Mouse (Mus musculus) lung, embryonic 16.5 days (tissue): Measurements from ENCODE around the gene Gas6. TPM values are rescaled to one million over a fixed set of nuclear protein-coding genes. Genes with fewer than 3 reads are reported as not detected.

ENCODE experiments used
- ATAC-seq: fragments of 200-750 bp; cut with Nextera tagmentation; 2 replicates; pipeline ENCODE4 v1.8.0; 2017; ENCODE audit warnings: low read depth, mild to moderate bottlenecking, moderate library complexity
- H3K27ac ChIP-seq: fragments of 300-500 bp; sonication (generic); 2 replicates; pipeline ENCODE4 v1.5.1; 2014; ENCODE audit warnings: mild to moderate bottlenecking, control low read depth, low read length
- H3K27me3 ChIP-seq: fragments of 300-500 bp; sonication (generic); 2 replicates; pipeline ENCODE4 v1.6.1; 2014; ENCODE audit warnings: low read depth, low read length, mixed read lengths; ENCODE audit not compliant: control insufficient read depth, insufficient read depth
- H3K36me3 ChIP-seq: fragments of 300-500 bp; sonication (generic); 2 replicates; pipeline ENCODE4 v1.6.1; 2014; ENCODE audit warnings: low read length; ENCODE audit not compliant: control insufficient read depth, insufficient read depth
- H3K4me1 ChIP-seq: fragments of 300-500 bp; sonication (generic); replicated peaks from 2 replicates; pipeline ENCODE4 v1.6.1; 2014; ENCODE audit warnings: low read length, mixed read lengths; ENCODE audit not compliant: control insufficient read depth, insufficient read depth
- H3K4me2 ChIP-seq: fragments of 300-500 bp; sonication (generic); 2 replicates; pipeline ENCODE4 v1.6.1; 2014; ENCODE audit warnings: low read depth, low read length, control low read depth
- H3K4me3 ChIP-seq: fragments of 300-500 bp; sonication (generic); 2 replicates; pipeline ENCODE4 v1.5.1; 2014; ENCODE audit warnings: mild to moderate bottlenecking, low read length, control low read depth
- H3K9ac ChIP-seq: fragments of 300-500 bp; sonication (generic); 2 replicates; pipeline ENCODE4 v1.6.1; 2014; ENCODE audit warnings: low read length, control low read depth
- H3K9me3 ChIP-seq: fragments of 300-500 bp; sonication (generic); 2 replicates; pipeline ENCODE4 v1.6.1; 2016; ENCODE audit warnings: low read length; ENCODE audit not compliant: control insufficient read depth
- WGBS: fragments of 180-500 bp; shearing (Covaris S2); extraction: QIAGEN DNeasy Blood & Tissue Kit; methylation state at CpG from one replicate; pipeline ENCODE4 v1.1.7; 2014; 5-methylcytosine and 5-hydroxymethylcytosine counted together
- polyA plus RNA-seq: library from polyadenylated mRNA; unstranded; fragments of >200 nt; fragmentation: Nextera tagmentation; extraction: Ambion mirVana; gene quantifications from 2 replicates; pipeline ENCODE4 v1.2.1, GENCODE M21; 2015

Gene Gas6
- polyA plus RNA-seq, 1 experiment from 2014 or later = 78.0 TPM

DNA sequence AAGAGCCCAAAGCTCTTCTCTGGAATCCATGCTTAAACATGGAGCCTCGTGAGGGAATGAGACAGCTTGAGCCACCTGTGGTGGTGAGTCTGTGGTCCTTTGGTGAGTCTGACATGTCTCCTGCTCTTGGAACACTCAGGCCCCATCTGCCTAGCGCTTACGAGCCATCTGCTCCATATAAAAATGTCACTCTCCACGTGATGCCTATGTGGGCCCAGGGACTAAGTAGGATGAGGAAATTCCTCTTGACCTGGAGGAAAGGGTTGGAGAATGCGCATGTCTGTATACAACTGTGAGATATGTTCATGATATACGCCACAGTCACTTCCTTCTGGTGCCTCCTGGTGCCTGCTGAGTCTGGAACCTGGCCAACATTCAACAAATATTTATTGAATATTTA lies 18.4 kb upstream of the Gas6 start:
- 38% methylated on average over 6 of the region's 6 CpGs for WGBS
- H3K4me3 ChIP-seq = no peak overlapping the region
- H3K9ac ChIP-seq = no peak overlapping the region
- no peaks in the 10 kb centered on the region for H3K36me3 ChIP-seq
- no peaks in the 10 kb centered on the region for H3K27me3 ChIP-seq
- no peak overlapping the region for H3K27ac ChIP-seq
- H3K9me3 ChIP-seq = no peaks in the 10 kb centered on the region
- H3K4me2 ChIP-seq = no peak overlapping the region
- peaks cover 29% of the 10 kb centered on the region for H3K4me1 ChIP-seq
- ATAC-seq = peak; percentile 39; the same call in 1 of the 2 replicates

DNA sequence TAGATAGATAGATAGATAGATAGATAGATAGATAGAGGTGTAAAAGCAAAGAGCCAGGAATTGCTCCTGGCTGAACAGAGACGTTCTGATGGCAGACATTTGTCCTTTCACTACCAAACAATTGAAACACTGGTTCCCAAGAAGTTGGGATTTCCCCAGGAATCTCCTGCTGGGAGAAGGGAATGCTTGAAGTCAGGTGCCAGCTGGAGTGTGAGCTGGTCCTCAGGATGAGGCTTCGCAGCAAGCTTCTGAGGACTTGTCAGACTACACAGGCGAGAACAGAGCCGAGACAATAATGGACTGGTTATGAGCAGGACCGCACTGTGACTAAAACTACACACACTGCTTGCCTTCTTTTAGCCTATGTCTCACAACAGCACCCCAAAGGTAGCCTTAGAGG lies 17.7 kb upstream of the Gas6 start:
- Histone ChIP-seq H3K9me3 (no peaks in the 10 kb centered on the region), H3K4me1 (peaks cover 32% of the 10 kb centered on the region), H3K27me3 (no peaks in the 10 kb centered on the region), H3K4me2 (no peak overlapping the region), H3K27ac (no peak overlapping the region), H3K4me3 (no peak overlapping the region), H3K9ac (no peak overlapping the region), H3K36me3 (no peaks in the 10 kb centered on the region)
- no peak for ATAC-seq
- WGBS = 73% methylated on average over 5 of the region's 5 CpGs

DNA sequence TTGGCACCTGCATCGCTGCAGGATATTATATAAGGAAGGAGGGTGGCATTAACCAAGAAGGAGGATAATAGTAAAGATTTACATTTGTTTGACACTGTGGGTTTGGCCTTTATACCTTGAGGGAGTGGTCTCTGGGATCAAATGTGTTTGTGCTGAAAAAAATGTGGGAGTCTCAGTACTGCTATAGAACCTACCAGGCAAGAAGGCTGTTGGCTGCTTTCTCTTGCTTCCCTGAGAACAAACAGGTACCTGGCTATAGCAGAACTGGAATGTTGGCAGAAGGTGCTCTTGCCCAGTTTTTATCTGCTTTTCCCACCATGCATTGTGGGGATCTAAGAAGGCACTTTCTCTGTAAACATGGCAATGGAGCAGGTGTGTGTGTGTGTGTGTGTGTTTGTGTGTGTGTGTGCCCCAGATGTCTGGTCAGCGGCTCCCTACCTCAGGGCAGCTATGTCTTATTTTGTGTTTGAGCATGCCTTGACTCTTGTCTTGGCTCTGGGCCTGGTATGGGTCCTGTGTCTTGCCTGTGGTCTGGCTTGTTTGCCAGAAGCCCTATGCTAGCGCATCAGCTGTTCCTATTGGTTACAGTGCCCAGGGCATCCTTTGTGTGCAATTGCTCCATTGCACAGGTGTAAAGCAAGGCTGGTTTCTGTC lies 13.1 kb upstream of the Gas6 start:
- no peaks in the 10 kb centered on the region for H3K36me3 ChIP-seq
- no peaks in the 10 kb centered on the region for H3K9me3 ChIP-seq
- H3K27me3 ChIP-seq = no peaks in the 10 kb centered on the region
- no peak overlapping the region for H3K4me2 ChIP-seq
- ATAC-seq = peak; percentile 56
- no peak overlapping the region for H3K9ac ChIP-seq
- 57% methylated on average over 3 of the region's 3 CpGs for WGBS
- peak overlapping the region; percentile 36; the same call in 1 of the 2 replicates for H3K27ac ChIP-seq
- H3K4me3 ChIP-seq = no peak overlapping the region
- peaks cover 25% of the 10 kb centered on the region for H3K4me1 ChIP-seq

DNA sequence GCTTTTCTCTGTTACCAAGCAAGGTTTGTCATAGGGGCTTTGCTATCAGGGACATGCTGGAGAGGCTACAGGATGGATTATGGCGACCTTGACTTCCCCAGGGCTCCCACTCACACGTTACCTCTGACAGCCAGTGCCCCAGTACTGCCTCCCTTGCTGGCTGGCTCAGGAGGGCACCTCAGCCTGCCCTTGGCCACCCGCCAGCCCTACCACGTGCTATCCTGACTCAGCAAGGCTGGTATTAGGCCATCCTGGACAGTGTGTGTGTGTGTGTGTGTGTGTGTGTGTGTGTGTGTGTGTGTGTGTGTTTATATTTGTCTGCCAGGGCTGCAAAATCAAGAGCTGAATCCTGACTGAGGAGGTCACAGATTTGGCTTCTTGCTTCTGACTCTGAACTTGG lies 12.6 kb upstream of the Gas6 start:
- Histone ChIP-seq H3K27me3 (no peaks in the 10 kb centered on the region), H3K36me3 (no peaks in the 10 kb centered on the region), H3K27ac (peak overlapping the region; percentile 8; the same call in 1 of the 2 replicates), H3K4me2 (no peak overlapping the region), H3K9me3 (no peaks in the 10 kb centered on the region), H3K4me3 (no peak overlapping the region), H3K9ac (no peak overlapping the region), H3K4me1 (peaks cover 23% of the 10 kb centered on the region)
- WGBS = 28% methylated on average over 4 of the region's 4 CpGs
- ATAC-seq = peak; percentile 82

DNA sequence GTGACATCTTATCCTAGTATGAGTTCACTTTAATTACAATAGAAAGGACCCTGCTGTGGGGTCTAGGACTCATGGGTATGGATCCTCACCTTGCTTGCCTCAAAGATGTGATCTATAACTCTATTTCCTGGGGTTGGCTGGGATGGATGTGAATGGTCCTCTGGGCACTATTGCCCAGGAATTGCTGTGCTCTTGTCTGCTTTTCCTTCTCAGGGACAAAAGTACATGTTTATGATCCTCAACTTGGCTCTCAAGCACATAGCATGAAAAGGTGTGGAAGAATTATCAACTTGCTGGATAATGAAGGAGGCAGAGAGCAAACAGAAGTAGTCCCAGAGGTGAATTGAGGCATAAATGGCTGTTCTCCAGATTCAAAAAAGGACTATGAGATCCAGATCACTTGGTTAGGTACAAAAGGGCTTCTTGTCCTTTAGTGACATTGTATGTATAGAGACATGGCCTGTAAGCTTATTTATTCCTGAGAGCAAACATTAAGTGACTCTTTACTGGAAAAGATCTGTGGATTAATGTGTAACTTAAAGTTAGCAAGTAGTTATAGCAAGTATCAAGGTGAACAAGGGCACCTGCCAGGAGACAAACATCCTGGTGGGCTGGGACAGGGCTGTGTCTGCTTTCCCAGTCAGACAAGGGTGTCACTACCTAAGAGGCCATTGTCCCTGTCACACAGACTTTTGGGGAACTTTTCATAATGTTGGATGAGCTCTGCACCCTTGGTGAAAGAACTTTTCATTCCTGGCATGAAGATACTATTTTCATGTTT lies 10.8 kb upstream of the Gas6 start:
- no peaks in the 10 kb centered on the region for H3K36me3 ChIP-seq
- no peaks in the 10 kb centered on the region for H3K9me3 ChIP-seq
- H3K4me3 ChIP-seq = no peak overlapping the region
- H3K9ac ChIP-seq = no peak overlapping the region
- H3K4me2 ChIP-seq = no peak overlapping the region
- no peak for ATAC-seq
- peaks cover 23% of the 10 kb centered on the region for H3K4me1 ChIP-seq
- H3K27ac ChIP-seq = no peak overlapping the region
- H3K27me3 ChIP-seq = no peaks in the 10 kb centered on the region

DNA sequence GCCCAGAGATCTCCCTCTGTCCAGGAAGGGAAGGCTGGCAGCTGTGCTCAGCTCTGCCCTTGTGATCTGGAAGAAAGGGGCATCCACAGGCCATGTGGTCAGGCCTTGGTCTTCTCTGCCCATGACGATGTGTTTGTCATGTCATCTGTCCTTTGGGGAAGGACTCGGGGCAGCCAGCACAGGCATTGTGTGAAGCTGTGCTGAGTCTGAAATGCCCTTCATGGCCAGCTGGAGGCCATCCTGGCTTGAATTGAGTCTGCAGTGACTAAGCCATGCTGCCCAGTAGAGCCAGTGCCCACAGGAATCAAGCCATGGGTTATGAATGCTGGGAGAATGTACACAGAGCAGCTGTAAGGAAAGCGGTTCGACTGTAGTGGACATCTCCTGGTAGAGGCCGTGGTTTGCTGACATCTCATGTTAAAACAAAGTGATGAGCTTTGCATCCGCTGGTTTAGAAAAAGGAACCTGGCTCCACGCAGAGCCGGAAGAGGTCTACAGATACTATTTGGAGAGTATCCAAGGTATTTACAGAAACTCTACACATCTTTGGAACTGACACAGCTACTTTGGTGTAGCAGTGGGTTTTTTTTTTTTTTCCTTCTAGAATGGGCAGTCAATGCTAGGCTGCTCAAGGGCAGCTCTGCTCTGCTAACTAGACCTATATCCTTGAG lies 9.8 kb upstream of the Gas6 start:
- WGBS = 55% methylated on average over 8 of the region's 8 CpGs
- no peaks in the 10 kb centered on the region for H3K27me3 ChIP-seq
- peak; percentile 16; the same call in 1 of the 2 replicates for ATAC-seq

DNA sequence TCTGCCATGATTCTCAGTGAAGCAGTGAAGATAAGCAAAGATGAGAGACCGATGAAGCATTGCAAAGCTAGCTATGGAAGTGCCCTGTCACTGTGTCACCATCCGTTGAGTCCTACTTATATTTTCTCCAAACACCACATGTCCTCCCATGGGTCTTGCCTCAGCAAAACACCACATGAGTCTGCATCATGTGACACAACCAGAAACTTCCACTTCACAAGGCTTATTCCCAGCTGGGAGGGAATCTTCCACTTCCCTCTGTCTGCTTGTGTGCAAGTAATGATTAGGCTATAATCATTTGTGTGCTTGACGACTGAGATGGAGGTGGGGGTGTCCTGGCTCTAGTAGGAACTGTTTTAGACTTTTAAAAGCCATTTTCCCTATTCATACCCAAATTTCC lies 6.9 kb upstream of the Gas6 start:
- no peak for ATAC-seq
- Histone ChIP-seq H3K9ac (no peak overlapping the region), H3K9me3 (no peaks in the 10 kb centered on the region), H3K36me3 (no peaks in the 10 kb centered on the region), H3K27me3 (no peaks in the 10 kb centered on the region), H3K4me1 (peaks cover 11% of the 10 kb centered on the region; the same call in 1 of the 2 replicates), H3K4me2 (no peak overlapping the region), H3K27ac (no peak overlapping the region), H3K4me3 (no peak overlapping the region)
- 82% methylated on average over 3 of the region's 3 CpGs for WGBS

More for the DNA sequence above, 9.8 kb upstream of the Gas6 start:
- H3K9ac ChIP-seq = no peak overlapping the region
- H3K4me3 ChIP-seq = no peak overlapping the region
- H3K36me3 ChIP-seq = no peaks in the 10 kb centered on the region
- no peaks in the 10 kb centered on the region for H3K9me3 ChIP-seq
- H3K4me1 ChIP-seq = peaks cover 23% of the 10 kb centered on the region
- peak overlapping the region; percentile 12; the same call in 1 of the 2 replicates for H3K27ac ChIP-seq
- H3K4me2 ChIP-seq = no peak overlapping the region

DNA sequence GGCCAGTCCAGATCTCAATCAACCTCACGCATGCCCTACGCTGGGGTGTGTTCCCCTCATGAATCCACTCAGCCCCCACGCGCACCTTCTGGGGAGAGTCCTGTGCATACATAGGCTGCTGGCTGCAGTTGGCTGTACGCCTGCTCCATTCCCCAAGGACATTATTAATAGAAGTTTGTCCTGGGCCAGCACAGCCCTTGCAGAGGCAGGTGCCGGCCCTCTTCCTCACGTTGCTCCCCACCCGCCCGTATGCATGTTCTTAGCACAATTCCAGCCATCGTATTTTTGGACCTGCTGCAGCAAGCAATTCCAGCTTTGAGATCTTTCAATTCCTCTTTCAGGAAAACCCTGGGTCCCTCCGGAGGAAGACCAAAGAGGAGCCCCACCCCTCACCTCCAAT lies 1.3 kb downstream of the Gas6 start:
- Histone ChIP-seq H3K4me2 (peak overlapping the region; percentile 98), H3K9ac (no peak overlapping the region; the same call in 1 of the 2 replicates), H3K36me3 (no peaks in the 10 kb centered on the region), H3K9me3 (no peaks in the 10 kb centered on the region), H3K27ac (no peak overlapping the region), H3K27me3 (peaks cover 6% of the 10 kb centered on the region; the same call in 1 of the 2 replicates), H3K4me1 (peaks cover 32% of the 10 kb centered on the region), H3K4me3 (peak overlapping the region; percentile 69)
- 39% methylated on average over 11 of the region's 11 CpGs for WGBS
- ATAC-seq = peak; percentile 29; the same call in 1 of the 2 replicates
